Mouse (Mus musculus): Measurements from ENCODE around the gene Acox2.
"Not testable (repeated sequence)": the region's sequence is repeated elsewhere in the genome, so short reads cannot be mapped to it uniquely, and the experiment has no call there.

Acox2 gene

GRCm38 (mm10) chr14:8259166-8259565 lies at the start of gene Acox2:
Gene Acox2, minus strand, starts transcription at chr14:8259353.
- in situ Hi-C loops (cut with MboI; ENCODE audit: unreplicated experiment in 2 of 2), result loop anchor here in 1 of 2 experiments (10.0 kb wide), 1 partner anchor 294 kb away; no protein-coding TSS in a partner anchor

GRCm38 (mm10) chr14:8308650-8309049 lies 49.5 kb upstream of the Acox2 start:
- in situ Hi-C loops (cut with MboI; ENCODE audit: unreplicated experiment in 2 of 2), result no loop called here

- in situ Hi-C loops (cut with MboI; ENCODE audit: unreplicated experiment in 2 of 2), result no loop called here
These were observed 47.7 kb upstream of the Acox2 start for GRCm38 (mm10) chr14:8306884-8307283.

GRCm38 (mm10) chr14:8305014-8305413 lies 45.9 kb upstream of the Acox2 start:
- in situ Hi-C loops (cut with MboI; ENCODE audit: unreplicated experiment in 2 of 2), result no loop called here

- in situ Hi-C loops (cut with MboI; ENCODE audit: unreplicated experiment in 2 of 2), result no loop called here
These were observed 44.9 kb upstream of the Acox2 start for GRCm38 (mm10) chr14:8304082-8304481.

GRCm38 (mm10) chr14:8302687-8303086 lies 43.5 kb upstream of the Acox2 start:
- in situ Hi-C loops (cut with MboI; ENCODE audit: unreplicated experiment in 2 of 2), result no loop called here

GRCm38 (mm10) chr14:8300281-8300680 lies 41.1 kb upstream of the Acox2 start:
- in situ Hi-C loops (cut with MboI; ENCODE audit: unreplicated experiment in 2 of 2), result no loop called here

GRCm38 (mm10) chr14:8297889-8298293 lies 38.7 kb upstream of the Acox2 start:
- in situ Hi-C loops (cut with MboI; ENCODE audit: unreplicated experiment in 2 of 2), result no loop called here

GRCm38 (mm10) chr14:8294257-8294656 lies 35.1 kb upstream of the Acox2 start:
- in situ Hi-C loops (cut with MboI; ENCODE audit: unreplicated experiment in 2 of 2), result no loop called here

- in situ Hi-C loops (cut with MboI; ENCODE audit: unreplicated experiment in 2 of 2), result not testable (repeated sequence)
These were observed 27.4 kb upstream of the Acox2 start for GRCm38 (mm10) chr14:8286595-8286994.

GRCm38 (mm10) chr14:8283784-8284183 lies 24.6 kb upstream of the Acox2 start:
- in situ Hi-C loops (cut with MboI; ENCODE audit: unreplicated experiment in 2 of 2), result no loop called here

GRCm38 (mm10) chr14:8271281-8271680 lies 12.1 kb upstream of the Acox2 start:
- in situ Hi-C loops (cut with MboI; ENCODE audit: unreplicated experiment in 2 of 2), result not testable (repeated sequence)

- in situ Hi-C loops (cut with MboI; ENCODE audit: unreplicated experiment in 2 of 2), result no loop called here
These were observed 5.2 kb upstream of the Acox2 start for GRCm38 (mm10) chr14:8264378-8264777.

- in situ Hi-C loops (cut with MboI; ENCODE audit: unreplicated experiment in 2 of 2), result no loop called here
These were observed 3.1 kb upstream of the Acox2 start for GRCm38 (mm10) chr14:8262242-8262641.

- in situ Hi-C loops (cut with MboI; ENCODE audit: unreplicated experiment in 2 of 2), result no loop called here
These were observed 1.1 kb upstream of the Acox2 start for GRCm38 (mm10) chr14:8260214-8260613.

- in situ Hi-C loops (cut with MboI; ENCODE audit: unreplicated experiment in 2 of 2), result loop anchor here in 1 of 2 experiments (10.0 kb wide), 1 partner anchor 294 kb away; no protein-coding TSS in a partner anchor
These were observed 401 bp downstream of the Acox2 start for GRCm38 (mm10) chr14:8258752-8259151.

GRCm38 (mm10) chr14:8258335-8258627 lies 872 bp downstream of the Acox2 start:
- in situ Hi-C loops (cut with MboI; ENCODE audit: unreplicated experiment in 2 of 2), result loop anchor here in 1 of 2 experiments (10.0 kb wide), 1 partner anchor 293 kb away; no protein-coding TSS in a partner anchor

- in situ Hi-C loops (cut with MboI; ENCODE audit: unreplicated experiment in 2 of 2), result loop anchor here in 1 of 2 experiments (10.0 kb wide), 1 partner anchor 293 kb away; no protein-coding TSS in a partner anchor
These were observed 1.4 kb downstream of the Acox2 start for GRCm38 (mm10) chr14:8257521-8258334.

GRCm38 (mm10) chr14:8256881-8257280 lies 2.3 kb downstream of the Acox2 start:
- in situ Hi-C loops (cut with MboI; ENCODE audit: unreplicated experiment in 2 of 2), result loop anchor here in 1 of 2 experiments (10.0 kb wide), 1 partner anchor 292 kb away; no protein-coding TSS in a partner anchor

GRCm38 (mm10) chr14:8256072-8256471 lies 3.1 kb downstream of the Acox2 start:
- in situ Hi-C loops (cut with MboI; ENCODE audit: unreplicated experiment in 2 of 2), result loop anchor here in 1 of 2 experiments (10.0 kb wide), 1 partner anchor 291 kb away; no protein-coding TSS in a partner anchor

- in situ Hi-C loops (cut with MboI; ENCODE audit: unreplicated experiment in 2 of 2), result loop anchor here in 1 of 2 experiments (10.0 kb wide), 1 partner anchor 290 kb away; no protein-coding TSS in a partner anchor
These were observed 4.0 kb downstream of the Acox2 start for GRCm38 (mm10) chr14:8255076-8255729.
